Mouse (Mus musculus) CD4-positive, CD25-positive, alpha-beta regulatory T cell, adult 4 months (primary cell): ENCODE measurements around the gene Gpr84. TPM values are rescaled to one million over a fixed set of nuclear protein-coding genes. Genes with fewer than 3 reads are reported as not detected.
"Not testable (repeated sequence)": the region's sequence is repeated elsewhere in the genome, so short reads cannot be mapped to it uniquely, and the experiment has no call there.

ENCODE experiments used
- ATAC-seq: one replicate; pipeline ENCODE4 v1.8.0; 2017
- polyA plus RNA-seq, 2 experiments: library from polyadenylated mRNA; unstranded; fragments of 100-300 nt; shearing (Covaris generic); gene quantifications; one replicate each; pipeline ENCODE4 v1.2.1; 2017

Gpr84 gene
- polyA plus RNA-seq, 2 experiments from 2014 or later: not detected

DNA sequence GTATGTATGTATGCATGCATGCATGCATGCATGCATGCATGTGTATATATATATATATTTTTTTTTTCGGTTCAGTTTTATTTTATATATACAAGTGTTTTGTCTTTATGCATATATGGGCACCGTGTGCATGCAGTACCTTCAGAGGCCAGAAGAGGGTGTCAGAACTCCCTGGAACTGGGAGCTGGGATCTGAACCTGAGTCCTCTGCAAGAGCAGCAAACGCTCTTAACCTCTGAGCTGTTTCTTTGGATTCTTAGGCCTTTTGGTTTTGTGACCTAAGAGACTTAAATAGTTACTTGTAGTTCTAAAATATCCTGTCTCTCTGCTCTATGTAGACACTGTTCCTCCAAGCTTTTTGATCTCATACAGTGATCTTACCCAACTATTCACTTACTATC lies 26.3 kb downstream of the Gpr84 start:
- no peak for ATAC-seq

- ATAC-seq: no peak
Measured at GRCm38 (mm10) chr15:103281465-103282205, 28.8 kb downstream of the Gpr84 start.

- ATAC-seq: no peak
Measured at GRCm38 (mm10) chr15:103280817-103281464, 29.5 kb downstream of the Gpr84 start.

DNA sequence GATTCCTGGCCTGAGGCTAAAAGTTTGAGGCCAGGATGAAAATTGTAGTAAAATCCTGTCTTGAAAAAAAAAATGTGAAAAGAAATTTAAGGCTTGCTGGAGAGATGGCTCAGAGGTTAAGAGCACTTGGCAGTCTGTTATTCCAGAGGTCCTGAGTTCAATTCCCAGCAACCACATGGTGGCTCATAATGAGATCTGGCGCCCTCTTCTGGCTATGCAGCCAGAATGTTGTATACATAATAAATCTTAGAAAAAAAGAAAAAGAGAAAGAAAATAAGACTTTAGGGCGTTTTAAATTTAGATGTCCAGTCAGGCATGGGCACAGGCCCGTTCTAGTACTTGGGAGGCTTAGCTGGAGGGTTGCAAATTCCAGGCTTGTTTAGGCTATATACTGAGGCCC lies 30.7 kb downstream of the Gpr84 start:
- ATAC-seq: no peak

- no peak for ATAC-seq
Measured at GRCm38 (mm10) chr15:103277949-103278348, 32.5 kb downstream of the Gpr84 start.

DNA sequence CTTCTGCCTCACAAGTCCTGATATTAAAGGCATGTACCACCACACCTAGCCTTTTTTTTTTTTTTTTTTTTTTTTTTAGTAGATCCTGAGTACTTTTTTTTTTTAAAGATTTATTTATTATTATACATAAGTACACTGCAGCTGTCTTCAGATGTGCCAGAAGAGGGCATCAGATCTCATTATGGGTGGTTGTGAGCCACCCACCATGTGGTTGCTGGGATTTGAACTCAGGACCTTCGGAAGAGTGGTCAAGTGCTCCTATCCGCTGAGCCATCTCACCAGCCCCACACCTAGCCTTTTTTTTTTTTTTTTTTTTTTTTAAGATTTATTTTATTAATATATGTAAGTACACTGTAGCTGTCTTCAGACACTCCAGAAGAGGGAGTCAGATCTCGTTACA lies 34.5 kb downstream of the Gpr84 start:
- not testable (repeated sequence) for ATAC-seq

- ATAC-seq: peak; percentile 98
Measured at GRCm38 (mm10) chr15:103272419-103273279, 37.8 kb downstream of the Gpr84 start, which contains the start of gene Copz1. Gene Copz1, plus strand, starts transcription at chr15:103272714.

GRCm38 (mm10) chr15:103268903-103269302 lies 41.5 kb downstream of the Gpr84 start:
- no peak for ATAC-seq

DNA sequence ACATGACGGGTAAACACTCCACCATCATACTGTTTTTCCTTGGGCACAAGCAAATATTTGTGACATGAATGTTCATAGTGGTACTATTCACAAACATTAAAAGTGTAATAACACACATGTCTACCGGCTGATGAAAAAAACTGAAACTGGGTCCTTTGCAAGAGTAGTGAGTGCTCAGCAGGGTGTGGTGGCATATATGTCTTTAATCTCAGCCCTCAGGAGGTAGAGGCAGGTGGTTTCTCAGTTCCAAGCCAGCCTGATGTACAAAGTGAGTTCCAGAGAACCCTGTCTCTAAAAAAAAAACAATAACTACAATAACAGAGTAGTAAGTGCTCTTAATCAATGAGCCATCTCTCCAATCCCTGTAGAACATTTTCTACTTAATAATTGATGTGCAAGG lies 45.6 kb downstream of the Gpr84 start:
- no peak for ATAC-seq

DNA sequence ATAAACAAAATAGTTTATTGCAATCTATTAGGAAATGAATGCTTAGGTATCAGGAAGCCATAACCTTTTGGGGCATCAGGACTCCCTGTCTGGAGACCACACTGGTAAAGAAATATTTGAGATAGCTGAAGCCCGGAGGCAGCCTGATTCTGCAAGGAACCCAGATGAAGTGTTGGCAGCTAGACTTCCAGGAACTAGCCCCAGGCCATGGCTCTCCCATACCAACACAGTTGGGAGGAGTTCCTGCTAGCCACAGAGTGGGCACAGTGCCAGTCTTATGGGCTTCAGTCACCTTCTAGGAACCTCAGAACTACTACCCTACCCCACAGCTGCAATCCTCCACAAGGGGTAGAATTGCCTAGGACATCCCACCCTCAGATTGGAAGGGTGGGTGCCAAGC lies 50.4 kb downstream of the Gpr84 start:
- no peak for ATAC-seq

DNA sequence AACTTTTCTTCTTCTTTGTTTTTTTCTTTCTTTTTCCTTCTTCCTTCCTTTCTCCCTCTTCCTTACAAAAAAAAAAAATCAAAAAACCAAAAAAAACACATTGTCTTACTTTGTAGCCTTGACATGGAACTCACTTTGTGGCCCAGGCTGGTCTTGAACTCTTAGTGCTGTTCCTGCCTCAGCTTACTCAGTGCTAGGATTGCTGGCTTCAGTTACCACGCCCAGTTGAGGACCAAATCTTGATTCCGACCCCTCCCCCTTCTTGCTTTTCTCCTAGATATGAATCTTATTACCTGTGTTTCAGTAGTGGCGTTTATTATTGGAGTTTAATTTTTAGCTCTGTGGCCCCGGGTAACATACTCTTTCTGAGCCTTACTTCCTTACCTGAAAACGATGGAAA lies 51.2 kb downstream of the Gpr84 start:
- no peak for ATAC-seq

Other genes with a start within 250 kb of the Gpr84 start
- gene Smug1, start 143.5 kb downstream of the Gpr84 start, polyA plus RNA-seq: 1 to 10 TPM; 6.0 to 8.1 TPM
- gene Cbx5, start 70.8 kb downstream of the Gpr84 start, polyA plus RNA-seq: 10 to 100 TPM; 20.0 to 24.9 TPM
- gene Hnrnpa1, start 70.2 kb downstream of the Gpr84 start, polyA plus RNA-seq: 100 to 1,000 TPM; 322 to 361 TPM
- under 1 TPM; 0.34 to 0.84 TPM for gene Nfe2, start 52.2 kb downstream of the Gpr84 start, polyA plus RNA-seq
- 100 to 1,000 TPM; 213 to 244 TPM for gene Copz1, start 37.9 kb downstream of the Gpr84 start, polyA plus RNA-seq
- not detected for gene Zfp385a, start 29.5 kb upstream of the Gpr84 start, polyA plus RNA-seq
- gene Itga5, start 56.2 kb upstream of the Gpr84 start, polyA plus RNA-seq: 1 to 10 TPM; 1.9 to 3.8 TPM
- not detected for gene Gtsf1, start 119.9 kb upstream of the Gpr84 start, polyA plus RNA-seq
- not detected for gene Gtsf2, start 137.9 kb upstream of the Gpr84 start, polyA plus RNA-seq
- gene Nckap1l, start 143.2 kb upstream of the Gpr84 start, polyA plus RNA-seq: 100 to 1,000 TPM in 1 of 2 experiments, 10 to 100 TPM in 1; 95.5 to 155 TPM
- gene Pde1b, start 192.4 kb upstream of the Gpr84 start, polyA plus RNA-seq: 1 to 10 TPM; 2.6 to 3.8 TPM
- gene Ppp1r1a, start 227.4 kb upstream of the Gpr84 start, polyA plus RNA-seq: not detected